Mouse (Mus musculus): ENCODE measurements at regions not wholly inside any gene's neighbourhood (a gene's known extent, or its start where the extent isn't known, plus 50 kb on each side); places are given as distances from the start of the nearest gene placed in this dataset.

- Histone ChIP-seq H3K27ac (replicated peaks; ENCODE audit: low read depth, low read length) (no peak overlapping the region), H3K4me3 (ENCODE audit: insufficient read depth, low read depth, low read length) (no peak overlapping the region), H3K4me1 (ENCODE audit: control insufficient read depth, insufficient read depth, insufficient read length, low read length) (no peaks in the 10 kb centered on the region)
These were observed 170.0 kb downstream of the Gxylt1 start for GRCm38 (mm10) chr15:93104936-93105335.

- no peak overlapping the region for H3K27ac ChIP-seq (replicated peaks; ENCODE audit: low read depth, low read length)
- no peak overlapping the region for H3K4me3 ChIP-seq (ENCODE audit: insufficient read depth, low read depth, low read length)
- no peaks in the 10 kb centered on the region for H3K4me1 ChIP-seq (ENCODE audit: control insufficient read depth, insufficient read depth, insufficient read length, low read length)
These were observed 171.6 kb downstream of the Gxylt1 start for GRCm38 (mm10) chr15:93103426-93103825.

GRCm38 (mm10) chr15:93101881-93102280, 173.1 kb downstream of the Gxylt1 start:
- H3K4me3 ChIP-seq (ENCODE audit: insufficient read depth, low read depth, low read length), result no peak overlapping the region
- H3K27ac ChIP-seq (replicated peaks; ENCODE audit: low read depth, low read length), result no peak overlapping the region
- no peaks in the 10 kb centered on the region for H3K4me1 ChIP-seq (ENCODE audit: control insufficient read depth, insufficient read depth, insufficient read length, low read length)

- no peak overlapping the region for H3K27ac ChIP-seq (replicated peaks; ENCODE audit: low read depth, low read length)
- no peak overlapping the region for H3K4me3 ChIP-seq (ENCODE audit: insufficient read depth, low read depth, low read length)
- H3K4me1 ChIP-seq (ENCODE audit: control insufficient read depth, insufficient read depth, insufficient read length, low read length), result no peaks in the 10 kb centered on the region
These were observed 174.1 kb downstream of the Gxylt1 start for GRCm38 (mm10) chr15:93100837-93101236.

- Histone ChIP-seq H3K4me3 (ENCODE audit: insufficient read depth, low read depth, low read length) (no peak overlapping the region), H3K27ac (replicated peaks; ENCODE audit: low read depth, low read length) (no peak overlapping the region), H3K4me1 (ENCODE audit: control insufficient read depth, insufficient read depth, insufficient read length, low read length) (no peaks in the 10 kb centered on the region)
These were observed 175.1 kb downstream of the Gxylt1 start for GRCm38 (mm10) chr15:93099840-93100239.

- no peak overlapping the region for H3K4me3 ChIP-seq (ENCODE audit: insufficient read depth, low read depth, low read length)
- no peak overlapping the region for H3K27ac ChIP-seq (replicated peaks; ENCODE audit: low read depth, low read length)
- no peaks in the 10 kb centered on the region for H3K4me1 ChIP-seq (ENCODE audit: control insufficient read depth, insufficient read depth, insufficient read length, low read length)
These were observed 178.6 kb downstream of the Gxylt1 start for GRCm38 (mm10) chr15:93096335-93096734.

GRCm38 (mm10) chr15:93095224-93095623, 179.8 kb downstream of the Gxylt1 start:
- H3K4me3 ChIP-seq (ENCODE audit: insufficient read depth, low read depth, low read length), result no peak overlapping the region
- H3K4me1 ChIP-seq (ENCODE audit: control insufficient read depth, insufficient read depth, insufficient read length, low read length), result no peaks in the 10 kb centered on the region
- no peak overlapping the region for H3K27ac ChIP-seq (replicated peaks; ENCODE audit: low read depth, low read length)

- Histone ChIP-seq H3K27ac (replicated peaks; ENCODE audit: low read depth, low read length) (no peak overlapping the region), H3K4me1 (ENCODE audit: control insufficient read depth, insufficient read depth, insufficient read length, low read length) (no peaks in the 10 kb centered on the region), H3K4me3 (ENCODE audit: insufficient read depth, low read depth, low read length) (no peak overlapping the region)
These were observed 180.5 kb downstream of the Gxylt1 start for GRCm38 (mm10) chr15:93094202-93095135.

GRCm38 (mm10) chr15:93091396-93091795, 183.6 kb downstream of the Gxylt1 start:
- Histone ChIP-seq H3K4me1 (ENCODE audit: control insufficient read depth, insufficient read depth, insufficient read length, low read length) (no peaks in the 10 kb centered on the region), H3K4me3 (ENCODE audit: insufficient read depth, low read depth, low read length) (no peak overlapping the region), H3K27ac (replicated peaks; ENCODE audit: low read depth, low read length) (no peak overlapping the region)

GRCm38 (mm10) chr15:93089347-93089746, 185.6 kb downstream of the Gxylt1 start:
- Histone ChIP-seq H3K4me3 (ENCODE audit: insufficient read depth, low read depth, low read length) (no peak overlapping the region), H3K27ac (replicated peaks; ENCODE audit: low read depth, low read length) (no peak overlapping the region), H3K4me1 (ENCODE audit: control insufficient read depth, insufficient read depth, insufficient read length, low read length) (no peaks in the 10 kb centered on the region)

GRCm38 (mm10) chr15:93084967-93085617, 189.9 kb downstream of the Gxylt1 start:
- no peak overlapping the region for H3K4me3 ChIP-seq (ENCODE audit: insufficient read depth, low read depth, low read length)
- no peaks in the 10 kb centered on the region for H3K4me1 ChIP-seq (ENCODE audit: control insufficient read depth, insufficient read depth, insufficient read length, low read length)
- no peak overlapping the region for H3K27ac ChIP-seq (replicated peaks; ENCODE audit: low read depth, low read length)

- H3K4me1 ChIP-seq (ENCODE audit: control insufficient read depth, insufficient read depth, insufficient read length, low read length), result no peaks in the 10 kb centered on the region
- no peak overlapping the region for H3K4me3 ChIP-seq (ENCODE audit: insufficient read depth, low read depth, low read length)
- H3K27ac ChIP-seq (replicated peaks; ENCODE audit: low read depth, low read length), result no peak overlapping the region
These were observed 200.9 kb downstream of the Gxylt1 start for GRCm38 (mm10) chr15:93074070-93074469.

- Histone ChIP-seq H3K4me3 (ENCODE audit: insufficient read depth, low read depth, low read length) (no peak overlapping the region), H3K27ac (replicated peaks; ENCODE audit: low read depth, low read length) (no peak overlapping the region), H3K4me1 (ENCODE audit: control insufficient read depth, insufficient read depth, insufficient read length, low read length) (no peaks in the 10 kb centered on the region)
These were observed 212.5 kb downstream of the Gxylt1 start for GRCm38 (mm10) chr15:93062213-93063131.

GRCm38 (mm10) chr15:93053471-93053870, 221.5 kb downstream of the Gxylt1 start:
- Histone ChIP-seq H3K4me1 (ENCODE audit: control insufficient read depth, insufficient read depth, insufficient read length, low read length) (no peaks in the 10 kb centered on the region), H3K4me3 (ENCODE audit: insufficient read depth, low read depth, low read length) (no peak overlapping the region), H3K27ac (replicated peaks; ENCODE audit: low read depth, low read length) (no peak overlapping the region)

GRCm38 (mm10) chr15:93027185-93027584, 247.8 kb downstream of the Gxylt1 start:
- H3K27ac ChIP-seq (replicated peaks; ENCODE audit: low read depth, low read length), result no peak overlapping the region
- no peak overlapping the region for H3K4me3 ChIP-seq (ENCODE audit: insufficient read depth, low read depth, low read length)
- no peaks in the 10 kb centered on the region for H3K4me1 ChIP-seq (ENCODE audit: control insufficient read depth, insufficient read depth, insufficient read length, low read length)
